Mouse (Mus musculus): ENCODE measurements around the gene Rpap3.

The Rpap3 gene

DNA sequence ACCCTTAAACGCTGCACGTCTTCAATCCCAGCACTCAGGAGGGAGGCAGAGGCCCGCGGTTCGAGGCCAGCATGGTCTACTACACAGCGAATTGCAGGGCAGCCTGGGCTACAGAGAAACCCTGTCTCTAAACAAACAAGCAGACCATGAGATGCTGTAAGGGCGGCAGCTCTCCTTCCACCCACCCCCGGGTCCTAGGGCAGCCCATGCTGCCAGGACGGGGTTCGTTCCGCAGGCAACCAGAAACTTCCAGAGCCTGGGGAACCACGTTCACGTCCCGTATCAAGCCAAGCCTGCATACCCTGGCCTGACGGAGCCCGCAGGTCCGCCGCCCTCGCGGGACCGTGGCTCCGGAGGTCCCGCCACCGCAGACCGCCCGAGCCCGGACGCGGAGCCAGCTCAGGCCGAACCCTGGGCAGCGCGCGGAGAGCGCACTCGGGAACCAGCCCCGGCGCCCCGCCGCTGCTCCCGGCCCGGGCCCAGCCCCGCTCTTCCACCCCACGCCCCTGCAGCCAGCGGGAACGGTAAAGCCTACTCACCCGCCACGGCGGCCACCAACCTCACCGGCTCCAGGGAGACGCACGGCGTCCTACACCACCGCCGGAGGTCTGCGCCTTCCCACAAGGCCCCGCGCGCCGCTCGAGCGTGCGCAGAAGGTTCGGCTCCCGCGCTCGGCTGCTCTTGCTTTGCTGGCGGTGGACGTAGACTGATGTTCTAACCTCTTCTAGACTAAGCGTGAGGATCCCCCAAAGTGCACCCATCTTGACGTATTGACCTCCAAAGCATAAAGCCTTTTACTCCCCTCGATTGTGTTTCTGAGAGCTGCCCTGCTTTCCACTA is at the start of gene Rpap3:
Gene Rpap3 (minus strand): TSS at position 615 of the 840 bp plus-strand sequence.
- DNase-seq: peak; percentile 77 to 78

DNA sequence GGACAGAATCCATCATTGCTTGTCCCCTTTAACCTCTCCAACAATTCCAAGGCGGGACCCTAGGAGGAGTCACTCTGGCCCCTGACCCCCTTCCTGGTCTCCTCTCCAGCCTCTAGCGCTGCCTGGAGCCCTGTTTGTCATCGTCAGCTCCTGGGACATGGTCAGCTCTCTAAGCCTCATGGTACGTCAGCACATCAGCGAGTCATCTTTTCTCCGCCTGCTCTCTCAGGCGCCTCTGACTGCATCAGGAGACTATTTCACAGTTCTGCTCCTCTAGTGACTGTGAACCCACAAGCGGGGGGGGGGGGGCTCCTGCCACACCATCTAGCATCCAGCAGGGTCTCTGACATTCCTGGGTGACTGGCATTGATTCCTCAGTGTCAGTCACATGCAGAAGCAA is 49.7 kb upstream of the Rpap3 start:
- DNase-seq: no peak

DNA sequence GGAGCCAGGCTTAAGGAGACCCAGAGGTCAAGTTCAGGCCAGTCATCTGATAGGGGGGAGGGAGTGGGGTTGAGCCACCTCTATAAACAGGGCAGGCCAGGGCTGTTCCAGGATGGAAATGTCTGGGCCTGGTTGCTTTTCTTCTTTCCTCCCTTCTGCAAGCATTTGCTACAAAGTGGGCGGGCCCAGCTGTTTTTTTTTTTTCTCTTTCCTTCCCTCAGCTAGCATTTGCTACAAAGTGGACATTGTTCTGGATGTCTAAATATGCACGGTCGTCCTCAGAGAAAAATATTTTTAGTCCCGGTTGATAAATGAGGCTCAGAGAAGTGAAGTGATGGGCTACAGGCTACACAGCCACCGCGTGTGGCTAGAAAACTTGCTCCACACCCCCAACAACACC is 48.9 kb upstream of the Rpap3 start:
- DNase-seq: no peak

DNA sequence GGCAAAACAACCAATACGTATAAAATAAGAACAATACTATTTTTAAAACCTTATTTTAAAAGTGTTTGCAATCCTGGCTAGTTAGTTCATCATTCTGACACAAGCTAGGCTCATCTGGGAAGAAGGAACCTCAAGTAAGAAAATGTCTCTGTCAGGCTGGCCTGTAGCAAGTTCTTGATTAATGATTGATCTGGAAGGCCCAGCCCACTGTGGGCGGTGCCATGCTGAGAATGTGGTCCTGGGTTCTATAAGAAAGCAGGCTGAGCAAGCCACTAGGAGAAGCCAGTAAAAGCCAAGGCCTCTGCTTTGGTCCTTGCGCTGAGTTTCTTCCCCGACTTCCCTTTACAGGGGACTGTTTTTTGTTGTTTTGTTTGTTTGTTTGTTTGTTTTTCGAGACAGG is 46.9 kb upstream of the Rpap3 start:
- DNase-seq: no peak

- DNase-seq: peak in 1 of 2 experiments; percentile 59
These were observed 46.1 kb upstream of the Rpap3 start for GRCm38 (mm10) chr15:97751676-97752075.

DNA sequence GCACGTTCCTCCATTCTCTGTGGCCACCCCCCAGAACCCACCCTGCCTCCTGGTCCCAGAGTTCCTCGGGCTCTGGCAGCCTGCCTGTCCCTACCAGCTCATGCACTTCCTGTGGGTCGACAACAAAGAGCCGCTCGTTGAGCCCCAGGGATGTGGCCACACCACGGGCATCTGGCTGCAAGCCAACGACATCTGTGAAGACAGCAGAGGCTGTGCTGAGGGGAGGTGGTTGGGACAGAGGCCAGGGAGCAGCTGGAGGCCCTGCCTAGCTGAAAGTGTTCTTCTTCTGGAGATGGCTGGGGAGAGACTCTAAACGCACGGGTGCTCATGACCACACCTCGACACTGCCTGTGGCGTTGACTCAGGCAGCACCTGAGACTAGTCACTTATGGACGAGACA is 45.1 kb upstream of the Rpap3 start:
- DNase-seq: peak; percentile 73 to 84

DNA sequence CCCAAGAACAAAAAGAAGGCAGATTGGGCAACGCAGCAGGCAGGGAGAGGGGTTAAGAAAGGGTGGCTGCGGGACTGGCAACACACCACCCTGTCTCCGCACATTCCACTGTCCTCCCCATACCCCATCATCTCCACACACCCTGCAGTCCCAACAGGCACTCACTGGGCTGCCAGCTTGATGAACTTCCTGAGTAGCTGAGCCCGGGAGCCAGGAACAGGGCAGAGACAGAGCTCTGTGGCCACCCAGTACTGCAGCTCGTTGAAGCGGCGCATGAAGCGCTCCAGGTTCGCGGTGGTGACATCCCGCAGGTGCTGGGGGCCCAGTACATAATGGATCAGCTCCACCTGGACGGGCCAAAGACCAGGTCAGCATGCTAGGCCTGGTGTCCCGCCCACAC is 44.2 kb upstream of the Rpap3 start:
- DNase-seq: peak in 1 of 2 experiments; percentile 59

DNA sequence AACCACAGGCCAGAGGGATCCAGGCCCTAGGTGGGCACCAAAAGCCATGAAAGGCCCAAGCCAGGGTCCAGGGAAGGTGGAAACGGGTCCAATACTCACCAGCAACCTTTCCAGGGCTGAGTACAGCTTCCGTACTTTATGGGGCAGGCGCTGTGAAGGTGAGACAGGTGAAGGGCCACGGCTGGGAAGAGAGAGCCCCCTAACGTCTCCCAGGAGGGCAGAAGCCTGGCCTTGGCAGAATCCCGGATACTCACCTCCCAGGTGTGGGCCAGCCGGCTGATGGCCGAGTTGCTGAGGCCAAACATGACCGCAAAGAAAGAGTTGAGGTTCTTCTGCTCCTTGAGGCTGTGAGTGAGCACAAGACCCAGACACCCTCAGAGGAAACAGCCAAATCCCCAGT is 43.8 kb upstream of the Rpap3 start:
- DNase-seq: peak in 1 of 2 experiments; percentile 50

- no peak for DNase-seq
These were observed 43.3 kb upstream of the Rpap3 start for GRCm38 (mm10) chr15:97748964-97749363.

DNA sequence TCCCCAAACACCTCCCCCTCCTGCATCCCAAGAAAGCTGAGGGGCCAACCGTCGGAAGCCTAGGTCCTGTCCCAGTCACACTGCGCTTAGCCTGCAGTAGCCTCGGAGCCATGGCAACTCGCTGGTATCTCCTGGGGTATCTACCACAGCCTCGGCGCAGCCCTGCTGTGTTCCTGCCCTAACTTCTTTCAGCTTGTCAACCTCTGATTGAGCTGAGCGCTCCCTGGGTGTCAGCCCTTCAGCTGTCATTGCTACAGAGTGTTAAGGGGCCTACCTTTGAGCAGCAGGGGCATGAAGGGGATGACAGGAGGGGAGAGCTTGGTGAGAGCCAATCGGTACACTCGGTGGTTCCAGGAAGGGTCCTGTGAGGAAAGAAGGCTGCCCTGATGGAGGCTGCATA is 42.7 kb upstream of the Rpap3 start:
- DNase-seq: peak; percentile 65 to 81

DNA sequence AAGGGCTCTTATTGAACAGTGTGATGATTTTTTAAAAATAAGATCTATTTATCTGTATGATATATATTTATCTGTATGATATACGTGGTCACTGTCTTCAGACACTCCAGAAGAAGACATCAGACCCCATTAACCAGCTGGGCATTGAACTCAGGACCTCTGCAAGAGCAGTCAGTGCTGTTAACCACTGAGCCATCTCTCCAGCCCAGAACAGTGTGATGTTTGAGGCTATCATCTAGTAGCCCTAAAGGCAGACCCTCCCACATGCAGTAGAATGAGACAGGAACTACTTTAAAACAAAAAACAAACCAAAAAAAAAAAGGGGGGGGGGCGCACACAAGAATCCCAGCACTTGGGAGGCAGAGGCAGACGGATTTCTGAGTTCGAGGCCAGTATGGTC is 41.9 kb upstream of the Rpap3 start:
- DNase-seq: no peak

DNA sequence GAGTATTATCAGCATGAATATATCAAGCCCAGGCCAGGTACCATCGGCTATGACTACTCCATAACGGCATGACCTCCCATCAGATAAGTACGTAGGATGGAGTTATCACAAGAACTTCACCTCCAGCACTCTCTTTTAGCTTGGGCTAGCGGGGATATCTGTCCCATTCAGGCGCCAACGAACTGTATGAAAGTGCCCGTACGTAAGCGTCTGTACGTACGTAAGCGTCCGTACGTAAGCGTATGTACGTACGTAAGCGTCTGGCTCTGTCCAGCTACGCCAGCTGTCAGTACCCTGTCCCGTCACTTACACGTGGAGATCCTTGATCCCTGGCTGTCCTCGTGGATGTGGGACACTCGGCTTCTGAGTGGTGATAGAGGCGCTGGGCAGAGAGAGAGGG is 41.1 kb upstream of the Rpap3 start:
- DNase-seq: no peak

- no peak for DNase-seq
These were observed 40.7 kb upstream of the Rpap3 start for GRCm38 (mm10) chr15:97746278-97746677.

DNA sequence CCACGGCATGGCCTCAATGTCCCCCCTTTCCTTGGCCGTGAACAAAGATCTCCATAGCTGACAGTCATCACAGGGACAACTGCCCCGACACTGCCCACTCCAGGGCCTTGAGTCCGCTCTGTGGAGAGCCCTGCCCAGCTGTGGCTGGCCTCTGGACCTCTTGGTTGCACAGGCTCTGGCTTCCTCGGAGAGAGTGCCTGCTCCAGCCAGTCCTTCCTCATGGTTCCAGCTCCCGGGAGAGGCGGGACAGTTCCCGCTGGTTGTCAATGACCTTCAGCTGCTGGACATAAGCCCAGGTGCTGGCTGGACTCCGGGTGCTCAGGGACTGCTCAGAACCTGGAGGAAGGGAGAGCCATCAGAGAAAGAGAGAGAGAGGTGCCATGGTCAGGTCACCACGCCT is 39.7 kb upstream of the Rpap3 start:
- peak in 1 of 2 experiments; percentile 43 for DNase-seq

DNA sequence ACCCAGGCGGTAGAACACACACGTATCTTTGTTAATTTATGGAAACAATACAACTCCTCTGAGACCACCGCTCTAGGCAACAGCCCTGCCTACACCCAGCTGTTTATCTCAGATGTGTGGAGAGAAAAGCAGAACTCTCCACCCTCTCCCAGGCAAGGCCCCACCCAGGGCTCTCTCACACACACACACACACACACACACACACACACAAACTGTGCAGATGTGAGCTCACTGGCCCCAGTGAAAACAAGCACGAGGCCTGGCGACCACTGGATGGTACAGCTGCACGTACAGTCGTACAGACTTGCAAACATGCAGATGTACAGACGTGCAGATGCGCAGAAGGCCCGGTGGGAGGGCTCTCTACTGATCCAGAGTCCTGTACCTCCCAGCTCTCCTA is 39.3 kb upstream of the Rpap3 start:
- peak in 1 of 2 experiments; percentile 73 for DNase-seq

DNA sequence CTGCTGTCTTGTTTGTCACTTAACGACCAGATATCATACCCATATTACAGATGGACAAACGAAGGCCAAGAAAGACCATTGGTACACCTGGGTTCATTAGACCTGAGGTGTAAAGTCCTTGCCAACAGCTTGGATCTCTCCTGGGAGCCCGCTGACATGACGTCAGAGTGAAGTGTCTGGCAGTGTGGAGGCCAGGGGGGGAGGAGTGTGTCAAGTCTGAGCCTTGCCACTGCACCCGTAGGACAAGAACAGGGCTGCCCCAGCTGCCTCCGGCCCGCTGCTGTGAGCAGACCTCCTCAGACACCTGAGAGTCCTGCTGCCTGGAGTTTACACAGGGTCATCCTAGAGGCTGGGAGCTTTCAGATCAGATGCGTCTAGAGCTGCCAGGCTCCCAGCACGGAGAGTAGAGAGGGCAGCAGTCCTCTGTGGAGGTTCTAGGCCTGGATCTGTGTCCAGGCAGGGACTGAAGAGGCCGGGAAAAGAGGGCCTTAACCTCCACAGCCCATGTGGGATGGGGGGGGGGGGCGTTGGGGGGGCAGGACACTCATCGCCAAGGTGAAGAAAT is 38.4 kb upstream of the Rpap3 start:
- DNase-seq: no peak

DNA sequence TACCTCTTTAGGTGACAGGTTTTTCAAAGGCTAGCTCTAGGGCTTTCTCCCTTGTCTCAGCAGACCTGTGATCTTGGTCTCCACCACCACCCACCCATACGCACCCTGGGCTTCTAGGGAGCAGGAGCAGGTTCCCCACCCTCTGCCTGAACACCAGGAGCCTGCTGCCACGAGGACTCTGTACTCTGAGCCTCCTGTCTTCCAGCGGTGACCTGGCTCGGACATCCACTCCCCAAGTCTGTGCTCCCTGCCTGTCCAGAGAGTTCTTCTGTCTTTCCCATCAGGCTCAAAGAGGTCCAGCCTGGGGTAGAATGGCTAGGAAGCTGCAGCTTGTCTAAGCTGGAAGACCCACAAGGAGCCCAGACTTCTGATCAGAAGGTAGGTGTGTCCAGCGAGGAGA is 37.6 kb upstream of the Rpap3 start:
- DNase-seq: no peak

DNA sequence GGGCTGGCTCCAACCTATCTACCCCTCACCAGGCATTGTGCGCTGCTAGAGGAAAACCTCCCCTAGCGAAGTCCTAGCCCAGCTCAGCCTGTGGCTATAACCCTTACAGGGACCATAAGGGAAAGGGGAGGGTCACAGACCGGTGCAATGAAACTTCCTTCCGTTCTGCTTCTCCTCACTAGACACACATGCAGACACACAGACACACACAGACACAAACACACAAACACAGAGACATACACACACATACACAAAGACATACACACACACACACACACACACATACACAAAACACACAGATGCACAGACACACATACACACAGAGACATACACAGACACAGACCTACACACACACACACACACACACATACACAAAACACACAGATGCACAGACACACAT is 37.0 kb upstream of the Rpap3 start:
- no peak for DNase-seq

GRCm38 (mm10) chr15:97742074-97742473 is 36.4 kb upstream of the Rpap3 start:
- DNase-seq: no peak

DNA sequence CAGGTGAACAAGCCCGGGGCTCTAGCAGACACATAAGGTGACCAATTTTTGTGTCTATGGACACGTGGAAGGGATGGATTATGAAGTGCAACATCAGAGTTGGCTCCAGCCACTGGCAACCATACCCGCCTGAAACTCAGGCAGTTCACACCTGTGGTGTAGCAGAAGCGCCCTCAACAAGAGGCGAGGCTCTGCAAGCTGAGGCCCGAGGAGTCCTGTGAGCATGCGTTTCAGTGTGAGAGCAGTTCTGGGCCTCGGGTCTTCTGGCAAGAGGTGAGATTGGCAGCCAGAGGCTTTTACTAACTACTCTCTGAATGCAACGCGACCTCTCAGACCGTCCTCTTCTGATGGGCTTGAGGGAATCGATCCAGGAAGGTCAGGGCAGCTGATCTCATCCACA is 36.0 kb upstream of the Rpap3 start:
- no peak for DNase-seq

GRCm38 (mm10) chr15:97740283-97740732 is 34.7 kb upstream of the Rpap3 start:
- DNase-seq: no peak

DNA sequence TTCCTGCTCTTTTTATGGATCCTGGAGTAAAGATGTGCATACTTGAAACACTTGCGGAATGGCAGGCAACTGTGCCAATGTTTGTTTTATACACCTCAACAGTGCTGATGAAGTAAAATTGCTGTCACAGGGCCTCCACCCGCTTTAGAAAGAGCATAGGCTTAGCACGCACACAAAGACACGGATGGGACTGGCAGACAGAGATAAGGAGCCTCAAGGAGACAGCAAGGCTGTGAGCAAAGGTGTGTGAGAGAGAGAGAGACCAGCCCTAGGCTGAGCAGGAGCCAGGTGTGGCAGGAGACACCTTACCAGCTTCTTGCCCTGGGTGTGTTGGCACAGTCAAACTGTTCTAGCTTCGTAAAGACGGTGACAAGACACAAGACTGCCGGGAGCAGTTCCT is 33.3 kb upstream of the Rpap3 start:
- no peak for DNase-seq

GRCm38 (mm10) chr15:97731988-97732387 is 26.4 kb upstream of the Rpap3 start:
- peak in 1 of 2 experiments; percentile 25 for DNase-seq

DNA sequence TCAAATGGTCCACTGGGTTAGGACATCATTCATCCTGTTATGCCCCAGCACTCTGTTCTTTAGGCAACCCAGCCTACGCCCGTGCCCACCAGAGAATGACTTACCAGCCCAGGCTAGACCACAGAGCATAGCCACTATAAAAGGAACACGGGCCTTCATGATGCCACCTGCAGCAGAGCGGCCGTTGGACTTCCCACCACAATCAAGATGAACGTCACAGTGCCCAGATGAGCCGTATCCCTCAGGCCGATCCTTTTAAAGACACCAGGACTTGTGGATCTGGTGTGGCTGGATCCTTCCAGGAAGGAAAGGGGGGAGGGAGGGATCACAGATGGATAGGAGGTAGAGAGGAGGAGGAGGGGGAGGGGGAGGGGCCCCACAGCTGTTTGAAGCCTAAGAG is 25.5 kb upstream of the Rpap3 start, which contains the start of gene Endou:
Gene Endou (minus strand): TSS at position 229 of the 400 bp plus-strand sequence.
- DNase-seq: peak; percentile 63 to 79
